Mouse (Mus musculus): ENCODE data around the gene Egfl8.
A peak's percentile ranks its signal among the peaks of the same experiment; 100 is the strongest.

Gene Egfl8

GRCm38 (mm10) chr17:34615871-34616270 lies at the start of gene Egfl8:
Gene Egfl8, minus strand, starts transcription at chr17:34615971.
- DNase-seq, result no peak

DNA sequence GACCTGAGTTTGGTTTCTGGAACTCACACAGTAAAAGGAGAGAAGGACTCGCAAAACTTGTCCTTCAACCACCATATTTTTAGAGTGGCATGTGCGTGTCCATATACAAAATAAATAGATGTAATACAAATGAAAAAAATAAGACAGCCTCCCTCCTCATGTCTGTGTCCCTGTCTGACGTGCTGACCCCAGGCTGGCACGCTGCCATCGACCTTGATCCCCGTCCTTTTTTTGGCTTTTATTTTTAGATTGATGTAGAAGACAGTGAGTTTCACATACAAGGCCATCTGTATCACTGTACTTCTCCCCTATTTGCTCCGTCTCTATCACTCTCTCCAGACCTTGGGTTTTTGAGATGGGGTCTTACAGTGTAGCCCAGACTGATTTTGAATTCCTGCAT lies 48.7 kb upstream of the Egfl8 start:
- peak in 1 of 2 experiments; percentile 32 for DNase-seq

GRCm38 (mm10) chr17:34663558-34663957 lies 47.8 kb upstream of the Egfl8 start:
- DNase-seq, result no peak

DNA sequence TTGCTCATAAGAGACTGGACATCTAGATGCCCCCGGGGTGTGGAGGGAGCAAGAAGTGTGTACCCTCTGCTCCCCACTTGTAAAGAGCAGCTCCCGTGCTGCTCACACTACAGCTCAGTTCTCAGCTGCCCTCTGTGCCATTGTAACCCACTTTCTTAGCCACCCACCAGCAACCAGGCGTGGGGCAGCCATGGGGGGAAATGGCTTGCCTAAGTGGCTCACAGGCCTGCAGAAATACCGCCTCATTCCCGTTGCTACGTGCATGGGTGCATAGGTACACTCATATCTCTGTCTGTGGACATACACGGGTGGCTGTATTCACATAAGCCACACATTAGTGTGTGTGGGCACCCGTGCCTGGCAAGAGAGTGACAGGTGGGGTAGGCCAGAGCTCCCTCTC lies 47.2 kb upstream of the Egfl8 start:
- DNase-seq, result no peak

GRCm38 (mm10) chr17:34662468-34662867 lies 46.7 kb upstream of the Egfl8 start:
- no peak for DNase-seq

- DNase-seq, result peak; percentile 80 to 90
Observed at GRCm38 (mm10) chr17:34661121-34661591, 45.4 kb upstream of the Egfl8 start.

DNA sequence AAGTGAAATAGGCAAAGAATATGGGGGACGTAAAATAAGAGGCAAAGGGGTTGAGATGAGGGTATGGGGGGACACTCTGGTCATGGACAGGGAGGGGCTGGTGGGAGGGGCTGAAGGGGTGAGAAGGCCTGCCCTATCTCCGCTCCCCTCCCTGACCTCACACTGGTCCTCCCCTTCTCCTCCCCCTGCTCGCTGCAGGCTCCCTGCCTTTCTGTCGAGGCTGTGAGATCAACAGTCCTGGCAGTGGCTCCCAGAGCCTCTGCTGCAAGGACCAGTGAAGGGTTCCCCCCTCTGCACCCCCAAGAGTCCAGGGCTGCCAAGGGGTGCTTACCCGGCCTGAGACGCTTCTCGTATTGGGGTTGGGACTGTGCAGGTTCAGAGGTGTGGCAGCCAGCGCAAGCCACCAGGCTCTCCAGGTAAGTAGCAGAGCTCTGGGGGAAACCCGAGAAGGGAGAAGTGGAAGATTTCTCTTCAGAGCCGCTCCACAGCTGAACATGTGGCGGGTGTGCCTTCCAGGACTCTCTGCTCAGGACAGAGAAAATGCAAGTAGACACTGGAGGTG lies 44.6 kb upstream of the Egfl8 start:
- peak in 1 of 2 experiments; percentile 70 for DNase-seq

DNA sequence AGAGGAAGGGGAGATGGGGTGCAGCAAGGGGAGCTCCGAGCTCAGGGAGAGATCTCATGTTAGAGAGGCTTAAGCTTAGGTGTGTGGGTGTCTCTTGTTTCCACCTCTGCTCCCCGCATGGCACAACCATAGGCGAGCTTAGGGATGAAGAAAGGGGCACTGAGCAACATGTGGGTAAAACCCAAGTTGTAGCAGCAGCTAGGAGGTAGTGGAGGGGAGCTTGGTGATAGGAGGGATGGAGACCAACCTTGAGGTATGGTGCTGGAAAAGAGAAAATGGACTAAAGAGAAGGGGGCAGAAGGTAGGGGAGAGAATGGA lies 44.1 kb upstream of the Egfl8 start:
- DNase-seq, result no peak

DNA sequence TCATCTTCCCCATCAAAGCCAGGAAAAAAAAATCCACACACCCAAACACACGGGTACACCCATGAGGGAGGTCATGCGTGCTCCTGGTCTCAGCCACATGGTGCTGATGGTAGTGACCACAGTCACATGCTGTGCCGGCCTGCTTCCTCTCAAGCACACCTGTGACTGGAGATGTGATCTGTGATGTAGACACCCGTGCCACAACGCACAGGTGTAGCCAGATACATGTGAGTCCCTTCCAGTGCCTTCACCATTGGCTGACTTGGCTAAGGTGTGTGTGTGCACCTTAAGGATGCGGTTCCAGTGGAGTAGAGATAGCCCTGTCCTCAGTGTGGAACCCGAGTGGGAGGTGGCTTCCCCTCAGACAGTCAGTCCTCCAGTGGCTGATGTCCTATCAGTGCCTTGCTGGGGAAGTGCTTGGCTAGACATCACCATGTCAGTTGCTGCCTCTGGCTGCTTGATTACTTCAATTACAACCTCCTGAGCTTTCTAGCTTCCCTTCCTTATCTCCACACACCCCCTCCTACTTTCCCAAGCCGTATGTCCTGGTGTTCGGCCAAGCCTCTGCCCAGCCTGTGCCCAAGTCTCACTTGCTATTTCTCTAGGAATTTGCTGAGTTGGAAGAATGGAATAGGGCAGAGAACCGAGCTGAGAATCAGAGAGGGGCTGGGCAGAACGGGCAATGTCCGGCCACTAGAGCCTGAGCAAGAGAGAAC lies 43.6 kb upstream of the Egfl8 start:
- DNase-seq, result peak; percentile 42 to 71

- no peak for DNase-seq
Observed at GRCm38 (mm10) chr17:34658591-34658990, 42.8 kb upstream of the Egfl8 start.

- DNase-seq, result no peak
Observed at GRCm38 (mm10) chr17:34658145-34658544, 42.4 kb upstream of the Egfl8 start.

GRCm38 (mm10) chr17:34657271-34657670 lies 41.5 kb upstream of the Egfl8 start:
- DNase-seq, result no peak

GRCm38 (mm10) chr17:34656666-34657065 lies 40.9 kb upstream of the Egfl8 start:
- DNase-seq, result no peak

- DNase-seq, result peak; percentile 87 to 96
Observed at GRCm38 (mm10) chr17:34655581-34655991, 39.8 kb upstream of the Egfl8 start.

DNA sequence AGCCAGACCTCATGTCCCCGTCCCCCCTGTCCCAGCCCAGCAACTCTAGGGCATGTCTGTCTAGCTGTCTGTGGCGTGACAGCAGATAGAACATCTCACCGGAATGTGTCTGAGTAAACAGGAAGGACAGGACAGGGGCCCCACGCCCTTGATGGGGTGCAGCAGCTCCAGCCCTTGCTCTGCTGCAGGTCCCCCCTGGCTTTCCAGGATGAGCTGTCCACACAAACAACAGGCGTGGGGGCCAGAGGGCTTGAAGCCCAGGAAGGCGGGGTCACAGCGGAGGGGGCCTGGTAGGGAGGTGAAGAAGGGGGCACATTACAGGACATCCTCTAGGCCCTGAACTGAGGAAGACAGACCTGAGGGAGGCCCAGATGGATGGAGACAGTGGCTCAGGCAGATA lies 39.4 kb upstream of the Egfl8 start:
- peak; percentile 76 to 92 for DNase-seq

DNA sequence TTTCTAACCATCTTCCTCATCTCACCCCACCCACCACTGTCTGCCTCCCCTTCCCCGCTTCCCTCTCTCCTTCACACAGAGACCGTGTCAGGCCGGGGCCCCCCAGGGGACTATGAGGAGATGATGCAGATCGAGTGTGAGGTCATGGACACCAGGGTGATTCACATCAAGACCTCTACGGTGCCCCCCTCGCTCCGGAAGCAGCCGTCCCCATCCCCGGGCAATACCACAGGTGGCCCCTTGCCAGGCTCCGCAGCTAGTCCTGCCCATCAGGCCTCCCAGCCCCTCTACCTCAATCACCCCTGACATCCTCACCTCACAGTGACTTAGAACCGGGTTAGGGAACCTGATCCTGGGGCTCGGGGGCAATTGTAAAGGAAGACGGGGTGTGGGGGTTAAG lies 38.6 kb upstream of the Egfl8 start:
- no peak for DNase-seq

GRCm38 (mm10) chr17:34653746-34654285 lies 38.0 kb upstream of the Egfl8 start:
- DNase-seq, result peak in 1 of 2 experiments; percentile 77

DNA sequence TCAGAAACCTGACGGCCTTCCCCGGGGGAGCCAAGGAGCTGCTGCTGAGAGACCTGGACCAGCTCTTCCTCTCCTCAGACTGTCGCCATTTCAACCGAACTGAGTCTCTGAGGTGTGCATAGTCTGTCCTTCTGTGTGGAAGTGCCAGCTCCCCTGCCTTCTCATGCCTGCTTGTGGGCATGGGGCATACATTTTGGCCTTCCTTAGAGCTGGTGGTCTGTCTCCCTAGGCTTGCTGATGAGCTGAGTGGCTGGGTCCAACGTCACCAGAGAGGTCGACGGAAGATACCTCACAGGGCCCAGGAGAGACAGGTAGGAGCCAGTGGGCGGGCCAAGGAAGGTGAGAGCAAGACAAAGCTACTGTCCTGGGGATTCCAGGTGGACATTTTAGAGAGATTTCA lies 37.2 kb upstream of the Egfl8 start:
- DNase-seq, result no peak

GRCm38 (mm10) chr17:34652546-34652945 lies 36.8 kb upstream of the Egfl8 start:
- DNase-seq, result no peak

- DNase-seq, result peak; percentile 64 to 75
Observed at GRCm38 (mm10) chr17:34651507-34652221, 35.9 kb upstream of the Egfl8 start.

DNA sequence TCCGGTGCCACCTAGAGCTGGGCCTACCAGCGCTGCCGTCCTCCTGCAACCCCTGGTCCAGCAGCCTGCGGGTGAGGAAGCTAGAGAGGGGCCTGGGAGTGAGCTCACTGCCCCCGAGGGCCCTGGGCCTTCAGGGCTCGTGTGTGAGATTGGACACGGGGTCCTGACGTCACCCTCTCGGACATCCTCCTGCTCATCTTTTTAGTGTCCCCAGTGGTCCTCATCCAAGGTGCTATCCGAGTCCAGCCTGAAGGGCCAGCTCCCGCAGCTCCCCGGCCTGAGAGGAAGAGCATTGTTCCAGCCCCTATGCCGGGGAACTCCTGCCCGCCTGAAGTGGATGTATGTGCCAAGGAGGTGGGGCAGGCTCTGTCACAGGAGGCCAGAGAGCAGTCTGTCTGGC lies 35.0 kb upstream of the Egfl8 start:
- no peak for DNase-seq

- DNase-seq, result no peak
Observed at GRCm38 (mm10) chr17:34649106-34649864, 33.5 kb upstream of the Egfl8 start.
